Mouse (Mus musculus): ENCODE results near the gene Cbfb. TPM values are rescaled to one million over a fixed set of nuclear protein-coding genes. Genes with fewer than 3 reads are reported as not detected.
A peak's percentile ranks its signal among the peaks of the same experiment; 100 is the strongest.

Gene Cbfb
- total and polyA plus RNA-seq, 3 experiments, result 32.5 to 37.9 TPM; not detected in 1

GRCm38 (mm10) chr8:105258911-105259720 is 88.6 kb downstream of the Cbfb start:
- H3K79me2 ChIP-seq (ENCODE audit: control insufficient read depth, insufficient read depth, low read length, poor library complexity), result peaks cover 9% of the 10 kb centered on the region
- no peak for DNase-seq (ENCODE audit: low read depth, low spot score)
- H3K36me3 ChIP-seq (ENCODE audit: control insufficient read depth in 1 of 2, insufficient read depth in 2 of 2, low read length in 2 of 2), result peaks cover 0 to 18% of the 10 kb centered on the region in 2 experiments; a peak in 2 of 4 replicates
- H3K27me3 ChIP-seq (ENCODE audit: control insufficient read depth in 1 of 2, insufficient read depth in 2 of 2, low read length in 2 of 2), result no peaks in the 10 kb centered on the region
- H3K9me3 ChIP-seq (replicated peaks; ENCODE audit: insufficient read depth, low read length), result no peaks in the 10 kb centered on the region
- peaks cover 0 to 23% of the 10 kb centered on the region in 2 experiments; a peak in 2 of 4 replicates for H3K4me1 ChIP-seq (ENCODE audit: control insufficient read depth in 1 of 2, insufficient read depth in 2 of 2, low read length in 2 of 2)
- no peak for TF ChIP-seq CHD1 (IDR thresholded peaks at IDR 0.05; ENCODE audit: low read depth, low read length)
- TF ChIP-seq ELF1 (IDR thresholded peaks at IDR 0.05; ENCODE audit: low read depth, low read length), result no peak
- TF ChIP-seq GABPA (IDR thresholded peaks at IDR 0.05; ENCODE audit: low read depth, low read length), result no peak
- no peak for TF ChIP-seq MYC (IDR thresholded peaks at IDR 0.05; ENCODE audit: low read depth, low read length)
- no peak for TF ChIP-seq NELFE (IDR thresholded peaks at IDR 0.05; ENCODE audit: low read depth, low read length)
- H3K27ac ChIP-seq (ENCODE audit: control insufficient read depth, low read depth, low read length), result no peak overlapping the region
- no peak overlapping the region for H3K4me3 ChIP-seq (ENCODE audit: control insufficient read depth in 1 of 2, insufficient read depth in 1 of 2, low read depth in 2 of 2, low read length in 2 of 2)
- no peak overlapping the region for H3K9ac ChIP-seq (ENCODE audit: control insufficient read depth, low read depth, low read length, poor library complexity, severe bottlenecking)

GRCm38 (mm10) chr8:105259721-105260320 is 89.3 kb downstream of the Cbfb start:
- H3K4me1 ChIP-seq (ENCODE audit: control insufficient read depth in 1 of 2, insufficient read depth in 2 of 2, low read length in 2 of 2), result peaks cover 0 to 23% of the 10 kb centered on the region in 2 experiments; a peak in 2 of 4 replicates
- H3K79me2 ChIP-seq (ENCODE audit: control insufficient read depth, insufficient read depth, low read length, poor library complexity), result peaks cover 14% of the 10 kb centered on the region
- TF ChIP-seq CTCF (IDR thresholded peaks at IDR 0.05 in 2 of 3, conservative IDR thresholded peaks at IDR 0.05 in 1 of 3; ENCODE audit: control insufficient read depth in 1 of 3, insufficient read depth in 1 of 3, low read depth in 2 of 3, low read length in 3 of 3, poor library complexity in 1 of 3, severe bottlenecking in 1 of 3) (0 out of 6 replicates have a peak, but pooled peaks of 1 of the 3 experiments have one; percentile 8), ETS1 (IDR thresholded peaks at IDR 0.05; ENCODE audit: low read depth, low read length) (no peak)
- H3K27me3 ChIP-seq (ENCODE audit: control insufficient read depth in 1 of 2, insufficient read depth in 2 of 2, low read length in 2 of 2), result no peaks in the 10 kb centered on the region
- H3K4me3 ChIP-seq (ENCODE audit: control insufficient read depth in 1 of 2, insufficient read depth in 1 of 2, low read depth in 2 of 2, low read length in 2 of 2), result no peak overlapping the region
- no peaks in the 10 kb centered on the region for H3K9me3 ChIP-seq (replicated peaks; ENCODE audit: insufficient read depth, low read length)
- no peak overlapping the region for H3K27ac ChIP-seq (ENCODE audit: control insufficient read depth, low read depth, low read length)
- peaks cover 0 to 18% of the 10 kb centered on the region in 2 experiments; a peak in 2 of 4 replicates for H3K36me3 ChIP-seq (ENCODE audit: control insufficient read depth in 1 of 2, insufficient read depth in 2 of 2, low read length in 2 of 2)
- no peak overlapping the region for H3K9ac ChIP-seq (ENCODE audit: control insufficient read depth, low read depth, low read length, poor library complexity, severe bottlenecking)
- no peak for DNase-seq (ENCODE audit: low read depth, low spot score)

DNA sequence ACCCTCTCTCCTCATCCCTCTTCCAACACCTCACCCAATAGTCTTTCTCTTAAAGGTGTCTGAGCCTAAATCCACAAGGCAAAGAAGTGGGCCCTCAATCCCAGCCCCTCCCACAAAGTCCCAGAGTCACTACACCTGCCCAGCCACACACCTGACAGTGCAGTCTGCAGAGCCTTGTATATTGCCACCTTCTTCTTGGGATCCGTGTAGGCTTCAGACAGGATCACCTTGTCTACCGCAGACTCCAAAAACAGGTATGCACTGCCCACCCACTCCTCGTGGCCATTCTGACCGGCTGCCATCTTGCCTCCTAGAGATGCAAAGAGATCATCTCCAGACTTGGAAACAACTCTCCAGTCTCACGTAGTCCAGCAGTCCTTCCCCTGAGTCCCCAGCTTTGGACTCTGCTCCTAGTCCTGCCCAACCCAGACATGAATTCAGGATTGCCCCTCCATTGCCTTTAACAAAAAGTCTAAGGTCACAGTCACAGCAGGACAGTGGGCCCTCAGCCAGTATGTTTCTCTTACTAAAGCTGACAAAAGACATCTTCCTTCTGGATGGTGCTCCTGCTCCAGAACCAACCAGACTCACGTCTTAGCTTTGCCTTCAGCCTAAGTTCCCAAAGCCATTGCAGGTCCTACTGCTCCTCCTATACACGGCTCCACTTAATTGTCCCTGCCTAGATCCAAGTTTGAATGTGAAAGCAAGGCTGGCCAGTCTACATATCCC is 90.1 kb downstream of the Cbfb start:
- TF ChIP-seq TBP (IDR thresholded peaks at IDR 0.05; ENCODE audit: low read depth, low read length), result no peak
- no peak for TF ChIP-seq CHD2 (IDR thresholded peaks at IDR 0.05; ENCODE audit: low read length)
- TF ChIP-seq CTCF (IDR thresholded peaks at IDR 0.05 in 2 of 3, conservative IDR thresholded peaks at IDR 0.05 in 1 of 3; ENCODE audit: control insufficient read depth in 1 of 3, insufficient read depth in 1 of 3, low read depth in 2 of 3, low read length in 3 of 3, poor library complexity in 1 of 3, severe bottlenecking in 1 of 3), result no peak
- TF ChIP-seq CHD1 (IDR thresholded peaks at IDR 0.05; ENCODE audit: low read depth, low read length), result no peak
- peaks cover 0 to 26% of the 10 kb centered on the region in 2 experiments; a peak in 2 of 4 replicates for H3K4me1 ChIP-seq (ENCODE audit: control insufficient read depth in 1 of 2, insufficient read depth in 2 of 2, low read length in 2 of 2)
- H3K9ac ChIP-seq (ENCODE audit: control insufficient read depth, low read depth, low read length, poor library complexity, severe bottlenecking), result no peak overlapping the region
- no peaks in the 10 kb centered on the region for H3K9me3 ChIP-seq (replicated peaks; ENCODE audit: insufficient read depth, low read length)
- H3K4me3 ChIP-seq (ENCODE audit: control insufficient read depth in 1 of 2, insufficient read depth in 1 of 2, low read depth in 2 of 2, low read length in 2 of 2), result no peak overlapping the region
- no peaks in the 10 kb centered on the region for H3K27me3 ChIP-seq (ENCODE audit: control insufficient read depth in 1 of 2, insufficient read depth in 2 of 2, low read length in 2 of 2)
- peaks cover 15% of the 10 kb centered on the region for H3K79me2 ChIP-seq (ENCODE audit: control insufficient read depth, insufficient read depth, low read length, poor library complexity)
- DNase-seq (ENCODE audit: low read depth, low spot score), result no peak
- peaks cover 0 to 16% of the 10 kb centered on the region in 2 experiments; a peak in 2 of 4 replicates for H3K36me3 ChIP-seq (ENCODE audit: control insufficient read depth in 1 of 2, insufficient read depth in 2 of 2, low read length in 2 of 2)
- H3K27ac ChIP-seq (ENCODE audit: control insufficient read depth, low read depth, low read length), result no peak overlapping the region

All from MEL (cell line).